Mouse (Mus musculus) testis, adult 2 months (tissue): ENCODE data around the gene Tpst1. TPM values are rescaled to one million over a fixed set of nuclear protein-coding genes. Genes with fewer than 3 reads are reported as not detected.

Source experiments
- H3K27ac ChIP-seq: fragments of 200-500 bp; 2 replicates; pipeline ENCODE4 v1.5.1; 2012; ENCODE audit warnings: low read depth, low read length; ENCODE audit not compliant: control insufficient read depth, insufficient read depth
- H3K27me3 ChIP-seq: fragments of 200-500 bp; 2 replicates; pipeline ENCODE4 v1.6.1; 2012; ENCODE audit warnings: mild to moderate bottlenecking, low read length, moderate library complexity; ENCODE audit not compliant: control insufficient read depth, insufficient read depth
- H3K36me3 ChIP-seq: fragments of 200-500 bp; 2 replicates; pipeline ENCODE4 v1.6.1; 2012; ENCODE audit warnings: mild to moderate bottlenecking, low read length; ENCODE audit not compliant: control insufficient read depth, insufficient read depth
- H3K4me1 ChIP-seq: fragments of 200-500 bp; 2 replicates; pipeline ENCODE4 v1.6.1; 2012; ENCODE audit warnings: low read length; ENCODE audit not compliant: control insufficient read depth, insufficient read depth
- H3K4me3 ChIP-seq: fragments of 200-500 bp; 2 replicates; pipeline ENCODE4 v1.5.1; 2012; ENCODE audit warnings: low read depth, mild to moderate bottlenecking, low read length, moderate library complexity, mixed read lengths; ENCODE audit not compliant: control insufficient read depth
- CTCF ChIP-seq: fragments of 200-500 bp; IDR thresholded peaks from 2 replicates; pipeline ENCODE4 v1.5.1; 2012; ENCODE audit warnings: low read depth, mild to moderate bottlenecking, inconsistent platforms, low read length, moderate library complexity; ENCODE audit not compliant: control insufficient read depth, insufficient read depth, insufficient replicate concordance
- POLR2A ChIP-seq: fragments of 200-500 bp; IDR thresholded peaks from 2 replicates; pipeline ENCODE4 v1.6.1; 2012; ENCODE audit warnings: low read depth, mild to moderate bottlenecking, inconsistent platforms, low read length, moderate library complexity; ENCODE audit not compliant: control insufficient read depth
- polyA plus RNA-seq: library from polyadenylated mRNA; depleted of rRNA; stranded (reverse); fragments of >200 nt; gene quantifications from 2 replicates; pipeline ENCODE4 v1.2.3, GENCODE M21; 2012

The Tpst1 gene
- polyA plus RNA-seq, 1 experiment: 59.6 TPM

GRCm38 (mm10) chr5:130143977-130144333 is 70.8 kb downstream of the Tpst1 start:
- peak overlapping the region; percentile 97 for H3K27ac ChIP-seq
- H3K27me3 ChIP-seq: no peaks in the 10 kb centered on the region
- H3K36me3 ChIP-seq: peaks cover 1% of the 10 kb centered on the region
- TF ChIP-seq POLR2A (no peak), CTCF (no peak)
- peaks cover 11% of the 10 kb centered on the region for H3K4me1 ChIP-seq
- H3K4me3 ChIP-seq: peak overlapping the region; percentile 98

DNA sequence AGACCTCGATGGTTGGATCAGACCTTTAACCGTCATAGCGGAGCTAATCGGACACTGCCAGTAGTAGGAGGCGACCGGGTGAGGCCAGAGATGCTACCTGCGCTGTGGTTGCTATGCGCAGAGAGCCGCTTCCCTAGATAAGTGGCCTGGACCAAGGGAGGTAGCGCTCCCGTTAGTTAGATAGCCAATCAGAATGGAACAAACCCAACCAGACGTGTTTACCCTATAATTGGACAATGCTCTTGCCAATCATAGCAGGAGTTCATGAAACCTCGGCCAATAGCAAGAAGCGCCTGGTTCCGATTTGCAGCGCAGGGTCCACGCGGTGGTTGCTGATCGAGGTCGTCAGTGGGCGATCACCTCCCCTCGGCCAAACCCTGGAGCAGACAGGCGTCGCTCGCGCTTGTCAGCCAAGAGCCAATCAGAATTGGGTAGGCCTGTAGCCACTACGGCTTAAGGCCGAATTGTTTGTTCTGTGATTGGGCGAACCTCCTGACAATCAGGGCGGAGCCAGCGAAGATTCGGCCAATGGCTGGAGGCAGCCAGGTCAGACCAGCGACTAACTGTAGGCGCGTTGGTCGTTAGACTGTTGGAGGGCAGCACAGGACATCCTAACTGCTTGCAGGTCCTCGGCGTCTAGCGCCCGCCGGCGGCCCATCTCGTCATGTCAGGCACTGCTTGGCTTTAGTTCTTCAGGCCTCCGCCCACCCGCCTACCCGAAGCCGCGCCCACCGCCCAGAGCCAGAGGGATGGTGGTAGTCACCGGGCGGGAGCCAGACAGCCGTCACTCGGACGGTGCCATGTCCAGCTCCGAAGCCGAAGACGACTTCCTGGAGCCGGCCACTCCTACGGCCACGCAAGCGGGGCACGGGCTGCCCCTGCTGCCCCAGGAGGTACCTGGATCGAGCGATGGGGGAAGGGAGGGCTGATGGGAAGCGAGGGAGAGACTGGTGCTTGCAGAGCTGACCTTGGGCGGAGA is 71.5 kb downstream of the Tpst1 start, which contains the start of gene Kctd7:
Gene Kctd7 (plus strand): TSS at position 528 of the 979 bp plus-strand sequence.
- H3K4me1 ChIP-seq: peaks cover 11% of the 10 kb centered on the region
- H3K4me3 ChIP-seq: peak within 1 kb of the TSS; percentile 98
- TF ChIP-seq CTCF (peak; percentile 19; the same call in 1 of the 2 replicates), POLR2A (peak; percentile 97)
- H3K27me3 ChIP-seq: no peaks in the 10 kb centered on the region
- H3K36me3 ChIP-seq: peaks cover 1% of the 10 kb centered on the region
- peak within 1 kb of the TSS; percentile 100 for H3K27ac ChIP-seq

GRCm38 (mm10) chr5:130145961-130146360 is 72.8 kb downstream of the Tpst1 start:
- Histone ChIP-seq H3K4me1 (peaks cover 11% of the 10 kb centered on the region), H3K36me3 (peaks cover 3% of the 10 kb centered on the region), H3K4me3 (peak overlapping the region; percentile 98), H3K27ac (no peak overlapping the region), H3K27me3 (no peaks in the 10 kb centered on the region)
- TF ChIP-seq CTCF (no peak), POLR2A (no peak)

DNA sequence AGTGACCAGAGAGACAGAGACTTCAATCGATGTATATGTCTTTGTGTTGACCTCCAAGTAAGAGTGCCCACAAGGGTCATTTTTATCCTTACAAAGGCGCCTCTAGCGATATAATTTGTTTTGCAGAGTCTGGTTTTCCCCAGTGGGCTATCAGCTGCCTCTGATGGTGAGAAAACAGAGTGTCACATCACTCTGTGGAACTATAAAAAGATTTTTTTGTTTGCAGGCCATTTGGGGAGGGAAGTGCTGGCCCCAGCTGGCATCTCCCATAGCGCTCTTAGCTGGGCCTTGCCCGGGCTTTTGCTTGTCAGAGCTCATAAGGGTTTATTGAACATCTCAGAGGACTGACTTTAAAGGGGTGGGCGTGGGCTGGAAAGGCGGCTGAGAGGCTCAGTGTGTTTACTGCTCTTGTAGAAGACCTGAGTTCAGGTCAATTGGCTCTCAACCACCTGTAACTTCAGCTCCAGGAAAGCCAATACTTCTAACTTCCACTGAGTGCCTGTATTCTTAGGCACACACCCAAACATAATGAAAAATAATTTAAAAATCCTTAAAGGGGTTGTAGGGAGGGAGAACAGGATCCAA is 76.7 kb downstream of the Tpst1 start:
- Histone ChIP-seq H3K4me1 (no peaks in the 10 kb centered on the region; the same call in 1 of the 2 replicates), H3K4me3 (no peak overlapping the region), H3K27me3 (no peaks in the 10 kb centered on the region), H3K27ac (no peak overlapping the region), H3K36me3 (peaks cover 8% of the 10 kb centered on the region)
- TF ChIP-seq POLR2A (no peak), CTCF (no peak)

- no peak overlapping the region for H3K4me3 ChIP-seq
Observed at GRCm38 (mm10) chr5:130154286-130154685, 81.2 kb downstream of the Tpst1 start.

GRCm38 (mm10) chr5:130158545-130158944 is 85.4 kb downstream of the Tpst1 start:
- Histone ChIP-seq H3K27me3 (no peaks in the 10 kb centered on the region), H3K36me3 (no peaks in the 10 kb centered on the region), H3K27ac (no peak overlapping the region), H3K4me1 (no peaks in the 10 kb centered on the region), H3K4me3 (no peak overlapping the region)
- TF ChIP-seq CTCF: no peak
- no peak for TF ChIP-seq POLR2A

More at GRCm38 (mm10) chr5:130154286-130154685, 81.2 kb downstream of the Tpst1 start:
- no peaks in the 10 kb centered on the region for H3K4me1 ChIP-seq
- no peak for TF ChIP-seq POLR2A
- TF ChIP-seq CTCF: no peak
- no peak overlapping the region for H3K27ac ChIP-seq
- H3K27me3 ChIP-seq: no peaks in the 10 kb centered on the region
- peaks cover 8% of the 10 kb centered on the region for H3K36me3 ChIP-seq

GRCm38 (mm10) chr5:130159761-130160201 is 86.7 kb downstream of the Tpst1 start:
- no peak overlapping the region for H3K4me3 ChIP-seq
- no peaks in the 10 kb centered on the region for H3K27me3 ChIP-seq
- H3K27ac ChIP-seq: no peak overlapping the region
- H3K36me3 ChIP-seq: no peaks in the 10 kb centered on the region
- H3K4me1 ChIP-seq: no peaks in the 10 kb centered on the region
- no peak for TF ChIP-seq CTCF
- no peak for TF ChIP-seq POLR2A
